Mouse (Mus musculus) hindbrain, postnatal 0 days (tissue): Measurements from ENCODE around the gene Naga. TPM values are rescaled to one million over a fixed set of nuclear protein-coding genes. Genes with fewer than 3 reads are reported as not detected.
A peak's percentile ranks its signal among the peaks of the same experiment; 100 is the strongest.

Experiments used
- ATAC-seq: fragments of 200-750 bp; cut with Nextera tagmentation; 2 replicates; pipeline ENCODE4 v1.8.0; 2017; ENCODE audit warnings: mild to moderate bottlenecking, moderate TSS enrichment, moderate library complexity
- DNase-seq: peaks from one replicate; pipeline ENCODE4 v3.0.0-alpha.2; 2015; ENCODE audit warnings: low spot score
- H3K27ac ChIP-seq: fragments of 300-500 bp; sonication (generic); 2 replicates; pipeline ENCODE4 v1.5.1; 2014; ENCODE audit warnings: mild to moderate bottlenecking
- H3K27me3 ChIP-seq: fragments of 300-500 bp; sonication (generic); 2 replicates; pipeline ENCODE4 v1.6.1; 2014; ENCODE audit warnings: low read length, mixed read lengths; ENCODE audit not compliant: insufficient read depth
- H3K36me3 ChIP-seq: fragments of 300-500 bp; sonication (generic); 2 replicates; pipeline ENCODE4 v1.6.1; 2014; ENCODE audit warnings: low read length, mixed read lengths; ENCODE audit not compliant: insufficient read depth
- H3K4me1 ChIP-seq: fragments of 300-500 bp; sonication (generic); 2 replicates; pipeline ENCODE4 v1.6.1; 2014; ENCODE audit warnings: antibody characterized with exemption, low read length, mixed read lengths; ENCODE audit not compliant: insufficient read depth
- H3K4me2 ChIP-seq: fragments of 300-500 bp; sonication (generic); 2 replicates; pipeline ENCODE4 v1.6.1; 2014; ENCODE audit warnings: low read depth, mild to moderate bottlenecking, low read length, moderate library complexity, mixed read lengths
- H3K4me3 ChIP-seq: fragments of 300-500 bp; sonication (generic); 2 replicates; pipeline ENCODE4 v1.5.1; 2014; ENCODE audit warnings: low read length
- H3K9ac ChIP-seq: fragments of 300-500 bp; sonication (generic); replicated peaks from 2 replicates; pipeline ENCODE4 v1.6.1; 2014; ENCODE audit warnings: mild to moderate bottlenecking, low read length, moderate library complexity, mixed read lengths
- H3K9me3 ChIP-seq: fragments of 300-500 bp; sonication (generic); 2 replicates; pipeline ENCODE4 v1.6.1; 2016; ENCODE audit warnings: low read length, mixed read lengths
- CTCF ChIP-seq: IDR thresholded peaks from 2 replicates; pipeline ENCODE4 v1.5.1; 2016; ENCODE audit warnings: antibody characterized with exemption, control low read depth, low read depth
- WGBS: fragments of 180-500 bp; shearing (Covaris S2); extraction: QIAGEN DNeasy Blood & Tissue Kit; methylation state at CpG from one replicate; pipeline ENCODE4 v1.1.7; 2014; 5-methylcytosine and 5-hydroxymethylcytosine counted together
- polyA plus RNA-seq: library from polyadenylated mRNA; unstranded; fragments of >200 nt; fragmentation: Nextera tagmentation; extraction: Ambion mirVana; gene quantifications from 2 replicates; pipeline ENCODE4 v1.2.1, GENCODE M21; 2015
- total RNA-seq: library from RNA; depleted of rRNA; stranded (reverse); fragments of >200 nt; gene quantifications from 2 replicates; pipeline ENCODE4 v1.2.3, GENCODE M21; 2014

Naga gene
- total and polyA plus RNA-seq, 2 experiments from 2014 or later: 36.9 to 41.6 TPM

DNA sequence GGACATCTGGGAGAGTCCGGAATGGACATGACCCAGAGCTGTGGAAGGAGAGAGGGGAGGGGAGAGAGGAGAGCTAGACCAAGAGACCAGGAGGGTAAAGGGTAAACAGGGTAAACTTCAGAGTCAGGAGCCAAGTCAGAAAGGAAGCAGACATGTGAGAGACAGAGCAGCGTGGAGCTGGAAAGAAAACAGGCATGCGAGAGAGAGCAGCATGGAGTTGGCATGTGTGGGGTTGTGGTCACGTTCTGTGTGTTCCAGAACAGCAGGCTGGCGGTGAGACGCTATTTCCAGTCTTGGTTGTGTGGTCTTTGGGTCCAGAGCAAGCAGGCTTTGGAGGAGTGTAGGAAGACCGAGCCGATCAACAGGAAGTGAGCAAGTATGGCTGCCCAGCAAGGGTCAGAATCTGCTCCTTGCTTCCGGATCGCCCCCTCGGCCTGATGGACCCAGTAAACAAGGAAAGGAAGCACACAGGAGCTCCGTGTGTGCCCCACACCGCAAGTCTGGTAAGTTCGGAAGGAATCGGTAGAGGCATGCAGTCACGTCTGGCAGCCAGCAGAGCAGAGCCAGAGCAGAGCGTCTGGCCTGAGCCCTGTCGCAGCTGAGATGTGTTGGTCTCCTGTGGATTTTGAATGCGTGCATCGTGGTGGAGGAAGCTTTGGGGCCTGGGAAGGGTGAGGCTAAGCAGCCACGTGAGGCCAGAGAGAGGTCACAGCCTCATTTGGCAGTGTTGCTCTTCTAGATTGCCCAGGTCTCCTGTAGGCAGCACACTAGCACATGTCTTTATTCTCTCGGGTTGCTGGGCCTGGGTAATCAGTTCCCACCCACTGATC lies 19.9 kb upstream of the Naga start:
- WGBS: 58% methylated on average over 22 of the region's 22 CpGs
- H3K9ac ChIP-seq: no peak overlapping the region
- H3K4me3 ChIP-seq: no peak overlapping the region
- no peak for TF ChIP-seq CTCF
- DNase-seq (no peak), ATAC-seq (no peak)
- H3K4me2 ChIP-seq: 0 out of 2 replicates have a peak overlapping the region, but pooled peaks have one; percentile 5
- H3K36me3 ChIP-seq: no peaks in the 10 kb centered on the region
- no peaks in the 10 kb centered on the region for H3K27me3 ChIP-seq
- H3K4me1 ChIP-seq: peaks cover 3% of the 10 kb centered on the region; the same call in 1 of the 2 replicates
- no peaks in the 10 kb centered on the region for H3K9me3 ChIP-seq
- H3K27ac ChIP-seq: peak overlapping the region; percentile 5; the same call in 1 of the 2 replicates

DNA sequence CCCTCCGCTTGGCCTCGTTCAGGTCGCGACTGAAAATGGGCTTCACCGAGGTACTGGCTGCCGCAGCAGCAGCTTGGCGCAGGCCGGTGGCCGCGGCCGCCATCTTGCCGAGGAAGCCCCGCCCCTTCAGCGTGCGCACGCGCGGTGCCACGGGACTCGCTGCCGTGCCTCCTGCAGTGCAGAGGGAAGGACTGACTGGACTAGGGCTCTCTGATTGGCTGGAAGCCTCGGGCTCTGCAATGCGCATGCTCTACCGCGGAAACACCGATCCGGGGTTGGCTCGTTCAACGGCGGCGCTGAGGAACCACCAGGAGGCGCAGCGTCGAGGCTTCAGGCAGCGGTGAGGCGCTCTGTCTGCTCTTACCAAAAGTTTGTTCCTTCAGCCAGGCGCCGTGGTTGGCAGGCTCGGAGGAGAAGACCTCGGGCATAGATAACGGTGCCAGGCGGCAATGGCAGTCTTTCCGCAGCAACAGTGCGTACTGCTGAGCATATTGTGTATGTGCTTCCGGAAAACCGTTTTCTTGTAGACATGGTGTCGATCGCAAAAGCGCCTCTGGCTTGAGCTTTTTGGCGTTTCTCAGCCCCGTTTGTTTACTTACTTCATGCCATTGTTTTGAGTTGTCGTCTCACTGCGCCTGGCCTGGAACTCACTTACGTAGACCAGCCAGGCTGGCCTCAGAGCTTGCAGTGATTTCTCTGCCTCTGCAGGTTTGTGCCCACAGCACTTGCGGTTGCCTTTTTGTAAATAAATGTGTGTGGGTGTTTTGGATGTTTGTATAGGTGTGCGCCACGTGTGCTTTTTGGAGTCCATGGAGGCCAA lies 15.6 kb upstream of the Naga start, which contains the start of gene Ndufa6:
Gene Ndufa6, minus strand, starts transcription at position 197 of the 820 bp plus-strand sequence.
- peaks cover 13% of the 10 kb centered on the region; the same call in 1 of the 2 replicates for H3K36me3 ChIP-seq
- H3K4me1 ChIP-seq: peaks cover 9% of the 10 kb centered on the region; the same call in 1 of the 2 replicates
- H3K27me3 ChIP-seq: no peaks in the 10 kb centered on the region
- peak within 1 kb of the TSS; percentile 94 for H3K27ac ChIP-seq
- H3K9me3 ChIP-seq: no peaks in the 10 kb centered on the region
- peak within 1 kb of the TSS; percentile 89 for H3K9ac ChIP-seq
- peak within 1 kb of the TSS; percentile 72 for H3K4me2 ChIP-seq
- ATAC-seq (peak; percentile 99), DNase-seq (peak; percentile 100)
- peak within 1 kb of the TSS; percentile 99 for H3K4me3 ChIP-seq
- WGBS: 2% methylated on average over 54 of the region's 57 CpGs
- peak; percentile 99 for TF ChIP-seq CTCF

DNA sequence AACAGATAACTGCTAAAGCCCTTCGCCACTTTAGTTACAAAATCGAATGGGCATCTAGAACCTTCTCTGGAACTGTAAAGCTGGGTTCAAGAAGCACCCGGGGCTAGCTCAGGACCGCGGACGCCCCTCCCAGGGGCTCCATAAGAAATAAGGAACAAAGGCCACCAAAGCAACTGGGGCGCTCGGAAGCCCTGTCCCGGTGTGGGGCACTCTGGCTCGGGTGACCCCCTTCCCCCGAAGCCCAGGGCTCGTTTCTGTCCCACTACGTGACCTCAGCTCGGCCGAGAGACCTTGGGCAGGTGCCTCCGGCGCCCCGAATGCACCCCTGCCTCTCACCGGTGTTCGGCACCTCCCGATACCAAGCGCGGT lies 15.0 kb upstream of the Naga start:
- ATAC-seq (peak; percentile 62), DNase-seq (no peak)
- Histone ChIP-seq H3K4me1 (peaks cover 9% of the 10 kb centered on the region; the same call in 1 of the 2 replicates), H3K27me3 (no peaks in the 10 kb centered on the region), H3K4me2 (peak overlapping the region; percentile 72), H3K9ac (peak overlapping the region; percentile 89), H3K9me3 (no peaks in the 10 kb centered on the region), H3K4me3 (peak overlapping the region; percentile 99), H3K36me3 (peaks cover 19% of the 10 kb centered on the region), H3K27ac (peak overlapping the region; percentile 94)
- WGBS: under 1% methylated on average over 23 of the region's 23 CpGs
- TF ChIP-seq CTCF: no peak

DNA sequence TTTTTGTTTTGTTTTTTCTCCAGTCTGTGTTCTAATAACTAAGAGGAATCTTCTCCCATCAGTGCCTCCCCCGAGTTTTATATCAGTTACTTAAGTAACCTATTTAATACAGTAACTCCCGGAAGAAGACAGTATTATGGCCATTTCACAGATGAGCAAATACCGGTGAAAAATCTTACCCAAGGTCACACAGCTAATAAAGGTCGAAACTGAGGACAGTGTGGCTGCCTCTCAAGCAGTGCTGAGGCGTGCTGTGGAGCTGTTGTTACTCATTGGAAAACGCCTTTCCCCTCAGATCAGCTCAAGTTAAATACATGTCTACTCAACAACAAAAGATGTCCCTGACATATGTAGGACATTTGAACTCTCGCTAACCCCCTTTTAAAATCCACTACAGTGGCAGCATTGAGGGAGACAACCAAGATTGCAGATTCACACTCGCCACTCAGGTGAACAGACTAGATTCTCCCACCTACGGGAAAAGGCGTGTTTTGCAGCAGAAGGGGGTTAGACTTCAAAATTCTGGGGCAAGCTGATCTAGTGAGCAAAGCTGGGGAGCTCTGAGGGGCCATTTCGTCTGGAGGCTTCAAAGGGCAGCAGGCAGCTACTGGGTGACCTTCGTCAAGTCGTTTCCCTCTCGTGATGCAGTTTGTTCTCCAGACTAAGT lies 14.5 kb upstream of the Naga start:
- ATAC-seq: no peak
- no peaks in the 10 kb centered on the region for H3K9me3 ChIP-seq
- H3K27ac ChIP-seq: peak overlapping the region; percentile 94
- H3K36me3 ChIP-seq: peaks cover 25% of the 10 kb centered on the region
- H3K4me3 ChIP-seq: peak overlapping the region; percentile 99
- no peak for TF ChIP-seq CTCF
- peaks cover 9% of the 10 kb centered on the region; the same call in 1 of the 2 replicates for H3K4me1 ChIP-seq
- peak overlapping the region; percentile 72 for H3K4me2 ChIP-seq
- no peaks in the 10 kb centered on the region for H3K27me3 ChIP-seq
- peak overlapping the region; percentile 89 for H3K9ac ChIP-seq
- DNase-seq: no peak
- WGBS: 30% methylated on average over 14 of the region's 14 CpGs

DNA sequence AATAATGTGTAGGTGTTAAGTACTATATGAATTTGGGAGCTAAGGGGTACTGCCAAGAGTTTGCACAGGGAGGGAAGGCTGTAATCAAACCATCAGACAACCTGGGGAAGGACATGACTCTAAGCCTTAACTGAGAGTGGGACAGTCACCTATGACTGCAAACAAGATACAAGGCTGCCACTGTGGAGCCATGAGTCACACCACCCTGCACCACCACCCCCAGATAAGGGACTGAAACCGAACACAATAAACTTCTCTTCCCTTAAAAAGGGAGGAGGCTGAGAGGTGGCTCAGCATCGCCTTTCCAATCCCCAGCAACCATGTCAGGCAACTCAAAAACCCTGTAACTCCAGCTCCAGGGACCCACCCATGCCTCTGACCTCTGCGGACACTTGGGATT lies 12.8 kb upstream of the Naga start:
- Histone ChIP-seq H3K4me1 (peaks cover 19% of the 10 kb centered on the region), H3K9me3 (no peaks in the 10 kb centered on the region), H3K9ac (no peak overlapping the region), H3K36me3 (peaks cover 28% of the 10 kb centered on the region), H3K27me3 (no peaks in the 10 kb centered on the region), H3K27ac (no peak overlapping the region), H3K4me3 (no peak overlapping the region), H3K4me2 (no peak overlapping the region)
- WGBS: 97% methylated on average over 3 of the region's 3 CpGs
- no peak for ATAC-seq
- DNase-seq: no peak
- TF ChIP-seq CTCF: no peak

DNA sequence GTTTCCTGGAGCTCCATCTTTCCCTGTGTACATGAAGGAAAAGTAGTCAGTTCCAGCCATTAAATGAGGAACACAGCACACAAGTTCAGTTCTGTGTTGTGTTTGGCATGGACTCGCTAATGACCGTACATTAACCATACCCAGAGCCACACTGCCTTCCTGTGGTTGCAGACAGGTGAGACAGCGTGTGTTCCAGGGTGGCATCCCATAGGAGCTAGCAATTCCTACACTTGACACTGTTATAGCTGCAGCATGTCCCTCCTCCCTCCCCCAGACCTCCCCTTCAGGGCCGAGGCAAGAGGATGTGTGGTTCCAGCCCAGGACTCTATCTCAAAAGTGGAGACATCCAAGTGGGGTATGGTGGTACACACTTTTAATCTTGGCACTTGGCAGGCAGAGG lies 11.6 kb upstream of the Naga start:
- WGBS: 89% methylated on average over 4 of the region's 4 CpGs
- H3K9me3 ChIP-seq: no peaks in the 10 kb centered on the region
- no peak for ATAC-seq
- peaks cover 28% of the 10 kb centered on the region for H3K36me3 ChIP-seq
- peaks cover 19% of the 10 kb centered on the region for H3K4me1 ChIP-seq
- no peak overlapping the region for H3K9ac ChIP-seq
- no peak for DNase-seq
- no peak overlapping the region for H3K27ac ChIP-seq
- H3K4me3 ChIP-seq: no peak overlapping the region
- H3K4me2 ChIP-seq: no peak overlapping the region
- no peaks in the 10 kb centered on the region for H3K27me3 ChIP-seq
- no peak for TF ChIP-seq CTCF
